In genomic region chr8:35300881-35301521, GRCm38 (mm10) we compare ENCODE assay signal across 8 mouse cellular contexts.
DNase-seq lines count a peak whose midpoint lies in the region; ATAC-seq and TF ChIP-seq lines count a peak whose summit lies in the region.

No protein-coding gene starts in this region.

- intact Hi-C loops in gastrocnemius, adult 2 months (cut with DNase I): no loop called here

- peaks cover 5% of the 10 kb centered on the region; the same call in 1 of the 2 replicates for H3K4me1 ChIP-seq in kidney, embryonic 15.5 days

- DNase-seq in gastrocnemius, adult 2 months: peak; percentile 19
- DNase-seq in gastrocnemius, adult 8-10 months (ENCODE audit: low spot score in 2 of 2): no peak
- DNase-seq in right cerebral cortex, adult 18-20 months: peak; percentile 31
- no peak for DNase-seq in right cerebral cortex, postnatal 14 days
- peak; percentile 40 for DNase-seq in heart, postnatal 4 days
- no peak for DNase-seq in spleen, adult 18-20 months
- DNase-seq in kidney, adult 8-10 months: no peak

- no peaks in the 10 kb centered on the region for H3K9me3 ChIP-seq in kidney, embryonic 15.5 days (replicated peaks)

- no peak for ATAC-seq in kidney, embryonic 15.5 days (replicated peaks; ENCODE audit: low FRiP score)

- no peaks in the 10 kb centered on the region for H3K36me3 ChIP-seq in kidney, embryonic 15.5 days

- no peak overlapping the region for H3K27ac ChIP-seq in gastrocnemius, adult 2 months
- H3K27ac ChIP-seq in kidney, embryonic 15.5 days: no peak overlapping the region

- H3K4me2 ChIP-seq in kidney, embryonic 15.5 days: no peak overlapping the region

- no peak overlapping the region for H3K4me3 ChIP-seq in gastrocnemius, adult 2 months
- H3K4me3 ChIP-seq in kidney, embryonic 15.5 days (replicated peaks): no peak overlapping the region

- no peak overlapping the region for H3K9ac ChIP-seq in kidney, embryonic 15.5 days

- WGBS in kidney, embryonic 15.5 days: 78% methylated on average over 10 of the region's 10 CpGs

- no peak for TF ChIP-seq CTCF in gastrocnemius, adult 2 months (IDR thresholded peaks at IDR 0.05)

- H3K27me3 ChIP-seq in kidney, embryonic 15.5 days: no peaks in the 10 kb centered on the region

Comparison
In these comparisons a context has a peak if more than half of its experiments do, and no peak if none do; other contexts are left out.
1. DNase-seq: peak in gastrocnemius, adult 2 months (single experiment), right cerebral cortex, adult 18-20 months (single experiment) and heart, postnatal 4 days (single experiment); none in gastrocnemius, adult 8-10 months (0 of 2), right cerebral cortex, postnatal 14 days (single experiment), spleen, adult 18-20 months (0 of 2) and kidney, adult 8-10 months (0 of 2).